Mouse (Mus musculus): ENCODE data around the gene Olfr1247.
"Not testable (repeated sequence)": the region's sequence is repeated elsewhere in the genome, so short reads cannot be mapped to it uniquely, and the experiment has no call there.

Olfr1247 gene

DNA sequence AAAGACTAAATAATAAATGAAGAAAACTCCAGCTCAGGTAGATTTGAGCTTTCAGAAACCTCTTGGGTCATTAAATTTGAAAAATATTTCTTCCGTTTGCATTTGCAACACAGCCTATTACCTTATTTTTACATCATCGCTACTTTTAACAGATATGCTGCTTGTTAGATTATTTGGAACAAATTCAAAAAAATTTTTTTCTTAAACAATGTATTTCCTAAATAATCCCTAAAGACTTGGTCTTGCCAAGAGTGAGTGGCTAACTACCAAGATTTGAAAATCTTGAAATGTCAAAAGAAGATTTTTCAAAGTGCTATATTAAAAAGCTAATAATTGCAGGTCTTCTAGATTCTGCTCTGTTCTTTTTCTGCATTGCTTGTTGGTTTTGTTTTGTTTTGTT is at the start of gene Olfr1247:
Gene Olfr1247 (minus strand): TSS at position 101 of the 400 bp plus-strand sequence.
- no peak for DNase-seq

DNA sequence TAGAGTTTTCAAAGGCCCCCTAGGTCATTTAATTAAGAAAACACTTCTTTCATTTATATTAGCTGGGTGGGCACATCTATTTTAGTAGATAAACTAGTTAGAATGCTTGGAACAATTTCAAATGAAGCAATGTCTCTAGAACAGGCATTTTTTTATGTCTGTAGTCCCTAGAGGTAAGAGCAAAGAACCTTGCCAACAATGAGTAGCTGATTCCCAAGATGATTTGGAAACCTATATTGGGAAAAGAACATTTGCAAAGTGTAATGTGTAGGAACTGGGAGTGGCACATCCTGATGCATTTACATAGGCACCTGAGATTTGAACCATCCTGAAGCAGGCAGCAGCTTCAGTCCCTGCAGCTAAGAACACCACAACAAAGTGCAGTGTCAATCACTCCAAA is 47.4 kb upstream of the Olfr1247 start, which contains the start of gene Olfr1250:
Gene Olfr1250 (minus strand): TSS at position 101 of the 400 bp plus-strand sequence.
- no peak for DNase-seq

DNA sequence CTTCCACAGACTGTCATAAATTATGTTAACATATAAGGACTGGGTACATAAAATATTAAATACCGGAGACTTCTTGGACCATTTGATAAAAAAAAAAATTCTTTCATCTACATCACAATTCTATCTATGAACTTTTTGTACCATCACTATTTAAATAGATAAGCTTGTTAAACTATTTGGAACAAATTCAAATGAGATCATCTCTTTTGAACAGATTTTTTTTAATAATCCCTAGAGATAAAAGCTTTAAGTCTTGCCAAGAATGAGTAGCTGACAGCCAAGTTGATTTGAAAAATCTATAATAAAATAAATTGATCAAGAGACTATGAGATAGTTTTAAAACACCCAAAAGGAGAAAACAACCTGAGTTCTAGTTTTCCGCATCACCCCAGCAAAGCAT is 21.0 kb upstream of the Olfr1247 start, which contains the start of gene Olfr1249:
Gene Olfr1249 (minus strand): TSS at position 101 of the 400 bp plus-strand sequence.
- DNase-seq: no peak

DNA sequence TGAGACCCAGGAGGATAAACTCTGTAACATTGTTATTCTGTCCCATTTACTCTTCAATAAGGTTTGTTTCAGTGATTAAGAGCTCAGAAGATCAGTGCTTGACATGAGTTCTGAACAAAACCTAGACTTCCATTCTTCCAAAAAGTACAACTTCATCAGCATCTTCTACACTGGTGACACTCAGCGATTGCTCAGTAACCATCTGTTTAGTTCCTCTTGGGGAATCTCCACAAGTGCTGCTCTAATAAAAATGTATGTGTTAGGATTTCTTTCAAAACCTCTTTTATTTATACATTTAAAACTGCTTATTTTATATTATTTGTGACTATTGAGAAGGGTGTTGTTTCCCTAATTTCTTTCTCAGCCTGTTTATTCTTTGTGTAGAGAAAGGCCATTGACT is 4.2 kb upstream of the Olfr1247 start, which contains the start of gene Olfr1248:
Gene Olfr1248 (minus strand): TSS at position 101 of the 400 bp plus-strand sequence.
- DNase-seq: not testable (repeated sequence)

DNA sequence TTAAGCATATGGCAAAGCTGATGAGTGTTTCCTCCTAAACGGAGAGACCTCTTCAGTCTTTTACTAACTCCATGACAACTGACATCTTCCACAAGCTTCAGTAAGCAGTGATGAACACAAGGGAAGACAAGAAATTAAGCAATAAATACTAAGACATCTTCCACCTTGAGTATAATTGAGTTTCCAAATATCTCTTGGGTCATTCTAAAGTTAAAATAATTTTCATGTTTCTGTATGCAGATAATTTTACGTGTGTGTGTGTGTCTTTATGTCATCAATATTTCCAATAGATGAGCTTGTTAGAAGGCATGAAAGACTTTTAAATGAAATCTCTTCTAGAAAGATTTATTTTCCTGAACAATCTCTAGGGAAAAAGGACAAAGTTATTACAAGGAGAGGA is 20.9 kb downstream of the Olfr1247 start, which contains the start of gene Olfr1246:
Gene Olfr1246 (minus strand): TSS at position 101 of the 400 bp plus-strand sequence.
- DNase-seq: no peak

DNA sequence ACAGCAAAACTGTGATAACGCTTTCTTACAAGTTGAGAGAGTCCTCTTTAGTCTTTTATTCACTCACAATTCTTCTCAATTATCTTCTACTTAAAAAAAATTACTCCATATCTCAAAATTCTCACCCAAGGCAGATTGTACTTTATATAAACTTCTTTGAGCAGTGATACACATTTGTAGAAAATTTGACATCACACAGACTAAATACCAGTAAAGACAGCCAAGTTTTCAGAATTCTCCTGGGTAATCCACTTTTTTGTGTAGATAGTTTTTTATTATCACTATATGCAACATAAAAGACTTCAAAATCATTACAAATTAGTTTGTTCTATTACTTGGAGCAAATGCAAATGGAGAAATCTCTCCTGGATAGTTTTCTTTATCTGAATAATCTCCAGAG is 35.6 kb downstream of the Olfr1247 start, which contains the start of gene Olfr1245:
Gene Olfr1245 (minus strand): TSS at position 101 of the 400 bp plus-strand sequence.
- DNase-seq: no peak

DNA sequence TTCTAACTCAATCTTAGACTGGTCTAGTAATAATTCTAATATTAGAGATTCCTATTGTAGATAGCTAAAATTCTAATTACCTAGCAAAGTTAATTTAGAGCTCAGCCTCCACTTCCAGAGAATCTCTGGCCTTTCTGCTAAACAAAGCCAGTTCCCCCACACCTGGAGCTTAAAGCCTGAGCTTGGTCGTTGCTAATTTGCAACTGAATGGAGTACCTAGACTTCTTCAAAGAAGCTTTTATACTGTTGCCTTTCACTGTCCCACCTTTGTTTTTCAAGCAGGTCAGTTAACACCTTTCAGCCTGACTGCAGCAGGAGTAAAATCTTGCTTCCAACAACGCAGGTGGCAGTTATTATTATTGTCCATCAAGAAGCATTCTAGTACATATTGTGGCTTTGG is 51.2 kb downstream of the Olfr1247 start:
- DNase-seq: not testable (repeated sequence)
